Mouse (Mus musculus) limb, embryonic 14.5 days (tissue): ENCODE results near the gene Pabpc4l. TPM values are rescaled to one million over a fixed set of nuclear protein-coding genes. Genes with fewer than 3 reads are reported as not detected.
"Not testable (repeated sequence)": the region's sequence is repeated elsewhere in the genome, so short reads cannot be mapped to it uniquely, and the experiment has no call there.

Experiments used
- ATAC-seq: fragments of 200-750 bp; cut with Nextera tagmentation; 2 replicates; pipeline ENCODE4 v1.8.0; 2017; ENCODE audit warnings: low read depth, moderate number of reproducible peaks, moderate TSS enrichment; ENCODE audit not compliant: low FRiP score
- DNase-seq: peaks from one replicate; pipeline ENCODE4 v3.0.0-alpha.2; 2015; ENCODE audit warnings: low spot score
- H3K27ac ChIP-seq: fragments of 300-500 bp; sonication (generic); replicated peaks from 2 replicates; pipeline ENCODE4 v1.5.1; 2014; ENCODE audit warnings: low read depth, mild to moderate bottlenecking, low read length, moderate library complexity, mixed read lengths
- H3K27me3 ChIP-seq: fragments of 300-500 bp; sonication (generic); 2 replicates; pipeline ENCODE4 v1.6.1; 2014; ENCODE audit warnings: low read length, mixed read lengths; ENCODE audit not compliant: control insufficient read depth, insufficient read depth
- H3K36me3 ChIP-seq: fragments of 300-500 bp; sonication (generic); 2 replicates; pipeline ENCODE4 v1.6.1; 2014; ENCODE audit warnings: mild to moderate bottlenecking, low read length, moderate library complexity, mixed read lengths; ENCODE audit not compliant: control insufficient read depth, insufficient read depth
- H3K4me1 ChIP-seq: fragments of 300-500 bp; sonication (generic); 2 replicates; pipeline ENCODE4 v1.6.1; 2014; ENCODE audit warnings: antibody characterized with exemption, low read length, mixed read lengths; ENCODE audit not compliant: control insufficient read depth, insufficient read depth
- H3K4me2 ChIP-seq: fragments of 300-500 bp; sonication (generic); replicated peaks from 2 replicates; pipeline ENCODE4 v1.6.1; 2014; ENCODE audit warnings: low read depth, mild to moderate bottlenecking, low read length, moderate library complexity; ENCODE audit not compliant: severe bottlenecking
- H3K4me3 ChIP-seq: fragments of 300-500 bp; sonication (generic); replicated peaks from 2 replicates; pipeline ENCODE4 v1.5.1; 2014; ENCODE audit warnings: low read length
- H3K9ac ChIP-seq: fragments of 300-500 bp; sonication (generic); 2 replicates; pipeline ENCODE4 v1.6.1; 2014; ENCODE audit warnings: mild to moderate bottlenecking, low read depth, low read length, moderate library complexity; ENCODE audit not compliant: severe bottlenecking
- H3K9me3 ChIP-seq: fragments of 300-500 bp; sonication (generic); 2 replicates; pipeline ENCODE4 v1.6.1; 2016; ENCODE audit warnings: low read length; ENCODE audit not compliant: control insufficient read depth
- POLR2A ChIP-seq: fragments of 200-500 bp; IDR thresholded peaks from 2 replicates; pipeline ENCODE4 v1.8.0; 2012; ENCODE audit warnings: inconsistent platforms, mild to moderate bottlenecking, moderate library complexity, borderline replicate concordance; ENCODE audit not compliant: insufficient read depth, insufficient read length; ENCODE audit errors: extremely low read depth
- WGBS: fragments of 180-500 bp; shearing (Covaris S2); extraction: QIAGEN DNeasy Blood & Tissue Kit; methylation state at CpG from one replicate; pipeline ENCODE4 v1.1.7; 2014; 5-methylcytosine and 5-hydroxymethylcytosine counted together
- polyA plus RNA-seq, 2 experiments: library from polyadenylated mRNA; depleted of rRNA in 1 of 2; stranded (reverse) in 1 of 2; unstranded in 1 of 2; fragments of >200 nt; fragmentation: Nextera tagmentation in 1 of 2; extraction: Ambion mirVana in 1 of 2; gene quantifications; 2 replicates each; pipeline versions ENCODE4 v1.2.1 to v1.2.3; 2012 to 2014

Pabpc4l gene
- polyA plus RNA-seq (2012; rRNA removed) (7.6 and 7.9 TPM in 2 replicates), polyA plus RNA-seq (2014; fragmentation: Nextera tagmentation; extraction: Ambion mirVana) (24.8 and 25.4 TPM in 2 replicates)

- ATAC-seq: peak; percentile 96
These were observed at the start of gene Pabpc4l for GRCm38 (mm10) chr3:46447481-46448265. Gene Pabpc4l (minus strand): TSS chr3:46448219.

GRCm38 (mm10) chr3:46490989-46491259 lies 42.9 kb upstream of the Pabpc4l start:
- Histone ChIP-seq H3K4me1 (no peaks in the 10 kb centered on the region), H3K4me2 (no peak overlapping the region), H3K36me3 (no peaks in the 10 kb centered on the region), H3K4me3 (no peak overlapping the region), H3K27me3 (no peaks in the 10 kb centered on the region), H3K27ac (no peak overlapping the region), H3K9ac (no peak overlapping the region), H3K9me3 (no peaks in the 10 kb centered on the region)
- ATAC-seq (no peak), DNase-seq (no peak)
- TF ChIP-seq POLR2A: no peak
- WGBS: 62% methylated on average over 5 of the region's 5 CpGs

More at GRCm38 (mm10) chr3:46447481-46448265, at the start of gene Pabpc4l:
- H3K4me2 ChIP-seq: peak within 1 kb of the TSS; percentile 72
- peak within 1 kb of the TSS; percentile 88 for H3K9ac ChIP-seq
- peak within 1 kb of the TSS; percentile 60 for H3K4me3 ChIP-seq
- under 1% methylated on average over 24 of the region's 37 CpGs for WGBS
- H3K27me3 ChIP-seq: no peaks in the 10 kb centered on the region
- DNase-seq: peak; percentile 85
- H3K27ac ChIP-seq: peak within 1 kb of the TSS; percentile 94
- peaks cover 14% of the 10 kb centered on the region; the same call in 1 of the 2 replicates for H3K9me3 ChIP-seq
- no peaks in the 10 kb centered on the region for H3K4me1 ChIP-seq
- H3K36me3 ChIP-seq: peaks cover 9% of the 10 kb centered on the region
- 0 out of 2 replicates have a peak, but pooled peaks have one; percentile 37 for TF ChIP-seq POLR2A

- H3K9me3 ChIP-seq: no peaks in the 10 kb centered on the region
- no peak overlapping the region; the same call in 1 of the 2 replicates for H3K4me3 ChIP-seq
- no peaks in the 10 kb centered on the region for H3K4me1 ChIP-seq
- ATAC-seq (no peak), DNase-seq (no peak)
- WGBS: 53% methylated on average over 15 of the region's 15 CpGs
- no peak overlapping the region for H3K27ac ChIP-seq
- H3K9ac ChIP-seq: no peak overlapping the region
- no peak for TF ChIP-seq POLR2A
- H3K36me3 ChIP-seq: no peaks in the 10 kb centered on the region
- H3K27me3 ChIP-seq: no peaks in the 10 kb centered on the region
- H3K4me2 ChIP-seq: peak overlapping the region; percentile 35; the same call in 1 of the 2 replicates
These were observed 42.3 kb upstream of the Pabpc4l start for GRCm38 (mm10) chr3:46490132-46490988.

- 73% methylated on average over 1 of the region's 1 CpGs for WGBS
These were observed 38.1 kb upstream of the Pabpc4l start for GRCm38 (mm10) chr3:46486091-46486490.

GRCm38 (mm10) chr3:46448266-46448532 lies 180 bp upstream of the Pabpc4l start:
- Histone ChIP-seq H3K4me1 (no peaks in the 10 kb centered on the region), H3K9ac (peak overlapping the region; percentile 88), H3K4me3 (peak overlapping the region; percentile 60), H3K36me3 (peaks cover 9% of the 10 kb centered on the region), H3K9me3 (peaks cover 14% of the 10 kb centered on the region; the same call in 1 of the 2 replicates), H3K27me3 (no peaks in the 10 kb centered on the region), H3K4me2 (peak overlapping the region; percentile 72), H3K27ac (peak overlapping the region; percentile 94)
- ATAC-seq (peak; percentile 21; the same call in 1 of the 2 replicates), DNase-seq (no peak)
- no peak for TF ChIP-seq POLR2A
- 3% methylated on average over 5 of the region's 5 CpGs for WGBS

More at GRCm38 (mm10) chr3:46486091-46486490, 38.1 kb upstream of the Pabpc4l start:
- H3K36me3 ChIP-seq, H3K4me1 ChIP-seq, H3K4me2 ChIP-seq, H3K9me3 ChIP-seq, H3K27ac ChIP-seq, DNase-seq, H3K4me3 ChIP-seq, ATAC-seq, H3K9ac ChIP-seq, H3K27me3 ChIP-seq: not testable (repeated sequence)
